Mouse (Mus musculus): ENCODE measurements around the gene Zfp119a.

Zfp119a gene

GRCm38 (mm10) chr17:55878636-55879369 lies at the start of gene Zfp119a:
Gene Zfp119a (minus strand): TSS chr17:55878930.
- in situ Hi-C loops (cut with MboI; ENCODE audit: low pct_unique_long_range_greater_than_20kb in 1 of 2, low sequenced_read_pairs in 2 of 2, unreplicated experiment in 1 of 2), result loop anchor here (10.0 to 25.0 kb wide), 2 partner anchors 167 to 174 kb away; partner anchors contain the start of gene Pot1b (in 1 of the 2)

DNA sequence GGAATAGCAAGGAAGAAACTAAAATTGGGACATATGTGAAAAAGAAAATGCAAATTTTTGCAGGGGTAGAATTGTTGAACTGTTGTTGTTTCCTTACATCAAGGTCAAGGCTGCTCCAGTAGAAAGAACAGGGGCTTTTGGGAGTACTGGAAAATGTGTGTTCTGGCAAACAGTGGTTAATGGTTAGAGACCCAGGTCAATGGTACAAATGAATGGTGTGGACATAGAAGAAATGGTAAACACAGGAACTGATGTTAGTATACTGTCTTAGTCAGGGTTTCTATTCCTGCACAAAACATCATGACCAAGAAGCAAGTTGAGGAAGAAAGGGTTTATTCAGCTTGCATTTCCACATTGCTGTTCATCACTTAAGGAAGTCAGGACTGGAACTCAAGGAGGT lies 27.9 kb upstream of the Zfp119a start:
- in situ Hi-C loops (cut with MboI; ENCODE audit: low pct_unique_long_range_greater_than_20kb in 1 of 2, low sequenced_read_pairs in 2 of 2, unreplicated experiment in 1 of 2), result no loop called here

- in situ Hi-C loops (cut with MboI; ENCODE audit: low pct_unique_long_range_greater_than_20kb in 1 of 2, low sequenced_read_pairs in 2 of 2, unreplicated experiment in 1 of 2), result no loop called here
Observed at GRCm38 (mm10) chr17:55904131-55904530, 25.4 kb upstream of the Zfp119a start.

DNA sequence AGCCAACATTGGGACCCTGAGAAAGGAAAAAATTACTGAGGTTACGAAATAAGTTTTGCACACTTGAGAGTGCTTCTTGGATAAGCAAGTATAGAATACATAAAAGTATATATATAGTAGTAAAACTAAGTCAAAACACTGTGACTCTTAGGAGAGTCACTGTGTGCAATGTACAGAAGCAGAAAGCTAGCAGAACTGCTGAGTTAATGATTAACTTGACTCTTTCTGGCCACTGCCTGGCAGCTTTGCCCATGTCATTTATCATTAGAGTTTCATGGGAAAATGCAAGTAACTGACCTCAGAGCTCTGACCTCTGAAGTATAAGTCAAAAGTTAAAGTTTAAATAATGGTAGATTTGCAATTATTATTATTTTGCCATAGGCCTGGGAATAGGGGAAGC lies 25.0 kb upstream of the Zfp119a start:
- in situ Hi-C loops (cut with MboI; ENCODE audit: low pct_unique_long_range_greater_than_20kb in 1 of 2, low sequenced_read_pairs in 2 of 2, unreplicated experiment in 1 of 2), result no loop called here

- in situ Hi-C loops (cut with MboI; ENCODE audit: low pct_unique_long_range_greater_than_20kb in 1 of 2, low sequenced_read_pairs in 2 of 2, unreplicated experiment in 1 of 2), result no loop called here
Observed at GRCm38 (mm10) chr17:55903087-55903486, 24.4 kb upstream of the Zfp119a start.

DNA sequence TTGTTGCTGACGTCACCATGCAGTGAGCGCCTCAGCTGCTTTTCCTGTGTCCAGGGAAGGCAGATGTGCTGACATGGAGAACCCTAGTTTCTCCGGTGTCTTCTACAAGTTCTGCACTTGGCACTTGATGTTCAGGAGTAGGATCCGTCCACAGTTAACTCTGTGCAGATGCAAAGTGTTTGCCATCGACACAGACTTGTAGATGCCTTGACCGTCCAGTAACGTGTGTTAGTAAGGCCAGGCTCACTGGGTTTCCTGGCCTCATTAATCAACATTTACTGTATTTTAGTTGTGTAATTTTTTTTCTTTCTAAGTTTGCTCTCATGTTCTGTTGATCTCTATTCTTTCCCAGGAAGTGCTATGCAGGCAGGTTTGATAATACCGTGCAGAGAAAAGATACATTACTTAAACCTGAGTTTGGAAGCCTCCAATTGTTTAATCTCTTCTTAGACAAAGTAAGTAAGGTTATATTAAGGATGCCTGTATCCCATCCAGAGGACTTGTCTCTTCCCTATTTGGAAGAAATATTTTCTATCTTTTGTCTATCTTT lies 13.8 kb upstream of the Zfp119a start:
- in situ Hi-C loops (cut with MboI; ENCODE audit: low pct_unique_long_range_greater_than_20kb in 1 of 2, low sequenced_read_pairs in 2 of 2, unreplicated experiment in 1 of 2), result loop anchor here in 1 of 2 experiments (25.0 kb wide), 1 partner anchor 180 kb away; the partner anchor contains the start of gene Pot1b

DNA sequence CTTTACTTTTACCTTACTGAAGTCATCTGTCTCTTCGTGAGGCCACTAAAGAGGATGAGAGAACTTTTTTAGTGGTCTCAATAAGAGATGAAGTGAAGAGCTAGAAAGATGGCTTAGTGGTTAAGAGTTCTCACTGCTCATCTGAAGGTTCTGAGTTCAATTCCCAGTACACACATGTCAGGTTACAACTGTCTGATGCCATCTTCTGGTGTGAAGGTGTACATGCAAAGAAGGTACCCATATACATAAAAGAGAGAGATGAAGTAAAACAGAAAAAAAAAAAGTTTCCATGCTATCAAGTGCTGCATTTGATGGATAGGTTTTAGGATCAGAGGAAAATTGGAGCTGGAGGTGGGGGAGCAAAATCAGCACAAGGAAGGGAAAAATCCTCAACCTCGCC lies 6.2 kb upstream of the Zfp119a start:
- in situ Hi-C loops (cut with MboI; ENCODE audit: low pct_unique_long_range_greater_than_20kb in 1 of 2, low sequenced_read_pairs in 2 of 2, unreplicated experiment in 1 of 2), result loop anchor here in 1 of 2 experiments (25.0 kb wide), 1 partner anchor 173 kb away; the partner anchor contains the start of gene Pot1b

DNA sequence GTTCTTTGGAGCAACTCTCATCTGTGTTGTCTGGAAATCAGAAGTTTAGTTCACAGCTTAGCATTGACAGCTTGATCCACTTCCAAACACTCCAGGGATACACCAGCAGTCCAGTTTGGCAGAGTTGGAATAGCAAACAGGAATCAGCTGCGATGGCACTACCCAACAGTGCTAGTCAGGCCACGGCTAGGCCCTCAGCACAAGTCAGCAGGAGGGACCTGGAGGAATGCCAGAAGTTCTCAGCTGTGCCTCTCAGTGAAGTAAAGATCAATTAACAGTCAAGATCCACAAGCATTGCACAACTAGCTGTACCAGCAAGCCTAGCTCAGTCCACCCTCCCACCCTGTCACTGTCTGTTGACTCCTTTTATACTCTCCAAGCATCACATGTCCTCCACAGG lies 4.9 kb upstream of the Zfp119a start:
- in situ Hi-C loops (cut with MboI; ENCODE audit: low pct_unique_long_range_greater_than_20kb in 1 of 2, low sequenced_read_pairs in 2 of 2, unreplicated experiment in 1 of 2), result loop anchor here in 1 of 2 experiments (25.0 kb wide), 1 partner anchor 171 kb away; the partner anchor contains the start of gene Pot1b

GRCm38 (mm10) chr17:55878282-55878635 lies 471 bp downstream of the Zfp119a start:
- in situ Hi-C loops (cut with MboI; ENCODE audit: low pct_unique_long_range_greater_than_20kb in 1 of 2, low sequenced_read_pairs in 2 of 2, unreplicated experiment in 1 of 2), result loop anchor here (10.0 to 25.0 kb wide), 2 partner anchors 166 to 173 kb away; partner anchors contain the start of gene Pot1b (in 1 of the 2)

- in situ Hi-C loops (cut with MboI; ENCODE audit: low pct_unique_long_range_greater_than_20kb in 1 of 2, low sequenced_read_pairs in 2 of 2, unreplicated experiment in 1 of 2), result loop anchor here (10.0 to 25.0 kb wide), 2 partner anchors 165 to 172 kb away; partner anchors contain the start of gene Pot1b (in 1 of the 2)
Observed at GRCm38 (mm10) chr17:55877184-55877583, 1.5 kb downstream of the Zfp119a start.

DNA sequence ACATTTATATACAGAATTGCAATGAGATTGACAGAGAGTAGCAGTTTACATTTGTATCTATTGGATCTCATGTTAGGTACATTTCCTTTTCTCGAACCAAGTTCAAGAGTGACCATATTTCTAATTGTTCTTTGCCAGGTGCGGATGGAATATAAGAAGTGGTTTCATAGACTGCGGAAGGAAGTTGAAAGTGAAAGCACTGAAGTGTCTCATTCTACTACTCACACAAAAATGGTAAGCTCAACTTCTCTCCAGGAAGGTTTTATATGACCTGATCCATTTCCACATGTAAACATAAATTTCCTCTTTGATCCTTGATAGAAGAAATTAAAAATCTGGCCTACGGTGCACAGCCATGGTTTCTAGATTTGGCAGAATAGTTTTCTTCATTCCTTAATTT lies 35.7 kb downstream of the Zfp119a start:
- in situ Hi-C loops (cut with MboI; ENCODE audit: low pct_unique_long_range_greater_than_20kb in 1 of 2, low sequenced_read_pairs in 2 of 2, unreplicated experiment in 1 of 2), result no loop called here

DNA sequence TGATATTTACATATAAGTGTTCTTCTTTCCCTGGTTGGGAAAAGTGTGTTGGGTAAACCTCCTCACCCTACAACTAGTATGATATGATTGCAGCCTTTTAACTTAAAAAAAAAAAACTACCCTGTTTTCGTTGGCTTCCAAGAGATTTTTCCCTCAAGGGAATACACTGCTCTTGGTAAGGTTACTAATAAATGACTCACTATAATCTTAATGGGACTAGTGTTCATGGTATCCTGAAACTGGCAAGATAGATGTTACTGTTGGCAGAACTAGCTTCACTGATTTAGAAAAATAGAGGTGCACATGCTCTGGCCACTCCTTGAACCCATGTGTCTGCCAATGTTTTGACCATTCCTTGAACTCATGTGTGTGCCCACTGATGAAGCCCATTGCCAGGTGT lies 57.2 kb downstream of the Zfp119a start:
- in situ Hi-C loops (cut with MboI; ENCODE audit: low pct_unique_long_range_greater_than_20kb in 1 of 2, low sequenced_read_pairs in 2 of 2, unreplicated experiment in 1 of 2), result no loop called here

- in situ Hi-C loops (cut with MboI; ENCODE audit: low pct_unique_long_range_greater_than_20kb in 1 of 2, low sequenced_read_pairs in 2 of 2, unreplicated experiment in 1 of 2), result no loop called here
Observed at GRCm38 (mm10) chr17:55816853-55817252, 61.9 kb downstream of the Zfp119a start.

Measured in mouse embryonic stem cell (cell line).